Mouse (Mus musculus): ENCODE data around the gene Lipe. TPM values are rescaled to one million over a fixed set of nuclear protein-coding genes. Genes with fewer than 3 reads are reported as not detected.

The Lipe gene
- not detected for polyA plus RNA-seq (2014; fragmentation: Illumina TruSeq; extraction: RNeasy Lipid Tissue Mini Kit (QIAGEN cat#74804); ENCODE audit: low read depth, low replicate concordance)

GRCm38 (mm10) chr7:25398610-25399009, at the start of gene Lipe:
Gene Lipe, minus strand, starts transcription at chr7:25398710.

GRCm38 (mm10) chr7:25412833-25413441, 14.4 kb upstream of the Lipe start, which contains the start of gene Cxcl17:
Gene Cxcl17, minus strand, starts transcription at chr7:25412886.

GRCm38 (mm10) chr7:25369058-25369749, 29.3 kb downstream of the Lipe start, which contains the start of gene Cnfn:
Gene Cnfn, minus strand, starts transcription at chr7:25369724.

Other genes starting within 250 kb of the Lipe start
- gene Pou2f2, start 219.0 kb downstream of the Lipe start, polyA plus RNA-seq (2014; fragmentation: Illumina TruSeq; extraction: RNeasy Lipid Tissue Mini Kit (QIAGEN cat#74804); ENCODE audit: low read depth, low replicate concordance), result 1.7 TPM
- gene Dedd2, start 178.1 kb downstream of the Lipe start, polyA plus RNA-seq (2014; fragmentation: Illumina TruSeq; extraction: RNeasy Lipid Tissue Mini Kit (QIAGEN cat#74804); ENCODE audit: low read depth, low replicate concordance), result 1.9 TPM
- gene Zfp526, start 177.3 kb downstream of the Lipe start, polyA plus RNA-seq (2014; fragmentation: Illumina TruSeq; extraction: RNeasy Lipid Tissue Mini Kit (QIAGEN cat#74804); ENCODE audit: low read depth, low replicate concordance), result 1.5 TPM
- gene Gsk3a, start 160.9 kb downstream of the Lipe start, polyA plus RNA-seq (2014; fragmentation: Illumina TruSeq; extraction: RNeasy Lipid Tissue Mini Kit (QIAGEN cat#74804); ENCODE audit: low read depth, low replicate concordance), result 7.9 TPM
- gene Erf, start 147.9 kb downstream of the Lipe start, polyA plus RNA-seq (2014; fragmentation: Illumina TruSeq; extraction: RNeasy Lipid Tissue Mini Kit (QIAGEN cat#74804); ENCODE audit: low read depth, low replicate concordance), result 1.6 TPM
- 20.7 TPM for gene Cic, start 131.0 kb downstream of the Lipe start, polyA plus RNA-seq (2014; fragmentation: Illumina TruSeq; extraction: RNeasy Lipid Tissue Mini Kit (QIAGEN cat#74804); ENCODE audit: low read depth, low replicate concordance)
- gene Pafah1b3, start 100.7 kb downstream of the Lipe start, polyA plus RNA-seq (2014; fragmentation: Illumina TruSeq; extraction: RNeasy Lipid Tissue Mini Kit (QIAGEN cat#74804); ENCODE audit: low read depth, low replicate concordance), result 9.2 TPM
- gene Prr19, start 97.3 kb downstream of the Lipe start, polyA plus RNA-seq (2014; fragmentation: Illumina TruSeq; extraction: RNeasy Lipid Tissue Mini Kit (QIAGEN cat#74804); ENCODE audit: low read depth, low replicate concordance), result not detected
- gene Tmem145, start 92.6 kb downstream of the Lipe start, polyA plus RNA-seq (2014; fragmentation: Illumina TruSeq; extraction: RNeasy Lipid Tissue Mini Kit (QIAGEN cat#74804); ENCODE audit: low read depth, low replicate concordance), result not detected
- gene Megf8, start 81.5 kb downstream of the Lipe start, polyA plus RNA-seq (2014; fragmentation: Illumina TruSeq; extraction: RNeasy Lipid Tissue Mini Kit (QIAGEN cat#74804); ENCODE audit: low read depth, low replicate concordance), result 1.2 TPM
- not detected for gene Cnfn, start 29.0 kb downstream of the Lipe start, polyA plus RNA-seq (2014; fragmentation: Illumina TruSeq; extraction: RNeasy Lipid Tissue Mini Kit (QIAGEN cat#74804); ENCODE audit: low read depth, low replicate concordance)
- gene Cxcl17, start 14.2 kb upstream of the Lipe start, polyA plus RNA-seq (2014; fragmentation: Illumina TruSeq; extraction: RNeasy Lipid Tissue Mini Kit (QIAGEN cat#74804); ENCODE audit: low read depth, low replicate concordance), result not detected
- gene Ceacam1, start 78.9 kb upstream of the Lipe start, polyA plus RNA-seq (2014; fragmentation: Illumina TruSeq; extraction: RNeasy Lipid Tissue Mini Kit (QIAGEN cat#74804); ENCODE audit: low read depth, low replicate concordance), result 3,714 TPM
- 5.8 TPM for gene Ceacam2, start 141.1 kb upstream of the Lipe start, polyA plus RNA-seq (2014; fragmentation: Illumina TruSeq; extraction: RNeasy Lipid Tissue Mini Kit (QIAGEN cat#74804); ENCODE audit: low read depth, low replicate concordance)
- gene Erich4, start 217.2 kb upstream of the Lipe start, polyA plus RNA-seq (2014; fragmentation: Illumina TruSeq; extraction: RNeasy Lipid Tissue Mini Kit (QIAGEN cat#74804); ENCODE audit: low read depth, low replicate concordance), result not detected
- gene Dmac2, start 220.7 kb upstream of the Lipe start, polyA plus RNA-seq (2014; fragmentation: Illumina TruSeq; extraction: RNeasy Lipid Tissue Mini Kit (QIAGEN cat#74804); ENCODE audit: low read depth, low replicate concordance), result 51.1 TPM
- gene B3gnt8, start 227.9 kb upstream of the Lipe start, polyA plus RNA-seq (2014; fragmentation: Illumina TruSeq; extraction: RNeasy Lipid Tissue Mini Kit (QIAGEN cat#74804); ENCODE audit: low read depth, low replicate concordance), result not detected

All from sigmoid colon, adult 10 weeks (tissue).